ENCODE assay signal across 13 mouse cellular contexts in genomic region chr19:45160523-45160922, GRCm38 (mm10). TPM values are rescaled to one million over a fixed set of nuclear protein-coding genes. Genes with fewer than 3 reads are reported as not detected.
A peak's percentile ranks its signal among the peaks of the same experiment; 100 is the strongest.
DNase-seq lines count a peak whose midpoint lies in the region; ATAC-seq lines count a peak whose summit lies in the region.
"Had no signal": no experiment of that assay in that cellular context is flagged by ENCODE, and none has a peak within 500 bp of the region (broad histone marks: within the 10 kb centered on the region; RNA-seq: fewer than 3 reads in every experiment).

No protein-coding gene starts in this region.

- H3K4me3 ChIP-seq in heart, embryonic 11.5 days (ENCODE audit: low read depth, low read length), result no peak overlapping the region
- no peak overlapping the region for H3K4me3 ChIP-seq in liver, embryonic 11.5 days (ENCODE audit: low read depth, low read length)
- no peak overlapping the region for H3K4me3 ChIP-seq in intestine, embryonic 15.5 days (replicated peaks)
- no peak overlapping the region for H3K4me3 ChIP-seq in stomach, embryonic 14.5 days (ENCODE audit: low read depth, low read length)
- H3K4me3 ChIP-seq: forebrain, embryonic 12.5 days; neural tube, embryonic 12.5 days had no signal

- WGBS in heart, embryonic 11.5 days (ENCODE audit: insufficient replicate concordance), result 1% methylated on average over 5 of the region's 5 CpGs
- WGBS in liver, embryonic 11.5 days, result 3% methylated on average over 5 of the region's 5 CpGs
- WGBS in intestine, embryonic 15.5 days, result 0% methylated on average over 5 of the region's 5 CpGs
- WGBS in stomach, embryonic 14.5 days, result 1% methylated on average over 5 of the region's 5 CpGs

- intact Hi-C loops in heart, postnatal 14 days (cut with DNase I), result loop anchor here (5.0 kb wide), 1 partner anchor 83 kb away; the partner anchor contains the start of gene Kazald1
- intact Hi-C loops in left cerebral cortex, postnatal 36 days (cut with DNase I), result no loop called here

- no peaks in the 10 kb centered on the region for H3K9me3 ChIP-seq in heart, embryonic 11.5 days (replicated peaks; ENCODE audit: control insufficient read depth, low read length)
- no peaks in the 10 kb centered on the region for H3K9me3 ChIP-seq in liver, embryonic 11.5 days (ENCODE audit: control insufficient read depth, low read length)
- no peaks in the 10 kb centered on the region for H3K9me3 ChIP-seq in intestine, embryonic 15.5 days
- no peaks in the 10 kb centered on the region for H3K9me3 ChIP-seq in stomach, embryonic 14.5 days (ENCODE audit: control insufficient read depth, low read depth, low read length)
- H3K9me3 ChIP-seq: forebrain, embryonic 12.5 days; neural tube, embryonic 12.5 days had no signal

- 0 out of 2 replicates have a peak overlapping the region, but pooled peaks have one; percentile 2 for H3K4me2 ChIP-seq in heart, embryonic 11.5 days
- peak overlapping the region; percentile 24 for H3K4me2 ChIP-seq in liver, embryonic 11.5 days
- H3K4me2 ChIP-seq in intestine, embryonic 15.5 days (replicated peaks), result peak overlapping the region; percentile 22; the same call in 1 of the 2 replicates
- H3K4me2 ChIP-seq in stomach, embryonic 14.5 days (replicated peaks; ENCODE audit: low read depth, low read length), result 0 out of 2 replicates have a peak overlapping the region, but pooled peaks have one; percentile 18
- H3K4me2 ChIP-seq: forebrain, embryonic 12.5 days; neural tube, embryonic 12.5 days had no signal

- DNase-seq in heart, postnatal 14 days, result no peak
- no peak for DNase-seq in liver, embryonic 11.5 days (ENCODE audit: low spot score)
- no peak for DNase-seq in liver
- no peak for DNase-seq in left cerebral cortex, postnatal 36 days (ENCODE audit: low spot score in 2 of 2)
- DNase-seq in adrenal gland, postnatal 25 days, result no peak

- no peak overlapping the region for H3K27ac ChIP-seq in heart, embryonic 11.5 days (ENCODE audit: low read depth, low read length)
- no peak overlapping the region for H3K27ac ChIP-seq in liver, embryonic 11.5 days (ENCODE audit: low read depth, low read length)
- H3K27ac ChIP-seq in intestine, embryonic 15.5 days, result no peak overlapping the region
- H3K27ac ChIP-seq in stomach, embryonic 14.5 days (ENCODE audit: low read length), result no peak overlapping the region
- H3K27ac ChIP-seq: forebrain, embryonic 12.5 days; neural tube, embryonic 12.5 days had no signal

- no peaks in the 10 kb centered on the region for H3K36me3 ChIP-seq in heart, embryonic 11.5 days (ENCODE audit: control insufficient read depth, insufficient read depth, low read length)
- no peaks in the 10 kb centered on the region for H3K36me3 ChIP-seq in liver, embryonic 11.5 days (ENCODE audit: control insufficient read depth, insufficient read depth, low read length)
- no peaks in the 10 kb centered on the region for H3K36me3 ChIP-seq in intestine, embryonic 15.5 days
- H3K36me3 ChIP-seq in stomach, embryonic 14.5 days (ENCODE audit: control insufficient read depth, insufficient read depth, low read length), result no peaks in the 10 kb centered on the region
- H3K36me3 ChIP-seq: forebrain, embryonic 12.5 days; neural tube, embryonic 12.5 days had no signal

- H3K4me1 ChIP-seq in heart, embryonic 11.5 days (ENCODE audit: control insufficient read depth, insufficient read depth, low read length), result no peaks in the 10 kb centered on the region
- no peaks in the 10 kb centered on the region for H3K4me1 ChIP-seq in liver, embryonic 11.5 days (replicated peaks; ENCODE audit: control insufficient read depth, insufficient read depth, low read length)
- no peaks in the 10 kb centered on the region for H3K4me1 ChIP-seq in intestine, embryonic 15.5 days (replicated peaks)
- 0 out of 2 replicates have a peak, but pooled peaks cover 2% of the 10 kb centered on the region for H3K4me1 ChIP-seq in stomach, embryonic 14.5 days (ENCODE audit: control insufficient read depth, insufficient read depth, low read length)
- H3K4me1 ChIP-seq: neural tube, embryonic 12.5 days had no signal

- peaks cover 99% of the 10 kb centered on the region for H3K27me3 ChIP-seq in heart, embryonic 11.5 days (ENCODE audit: control insufficient read depth, insufficient read depth, low read length)
- peaks cover 100% of the 10 kb centered on the region for H3K27me3 ChIP-seq in liver, embryonic 11.5 days (replicated peaks; ENCODE audit: control insufficient read depth, insufficient read depth, low read length)
- H3K27me3 ChIP-seq in intestine, embryonic 15.5 days (replicated peaks), result peaks cover 97% of the 10 kb centered on the region
- H3K27me3 ChIP-seq in stomach, embryonic 14.5 days (ENCODE audit: control insufficient read depth, insufficient read depth, low read length), result peaks cover 94% of the 10 kb centered on the region

- no peak overlapping the region for H3K9ac ChIP-seq in heart, embryonic 11.5 days (ENCODE audit: low read depth, low read length)
- H3K9ac ChIP-seq in liver, embryonic 11.5 days (ENCODE audit: low read depth, low read length), result no peak overlapping the region
- no peak overlapping the region for H3K9ac ChIP-seq in intestine, embryonic 15.5 days
- H3K9ac ChIP-seq in stomach, embryonic 14.5 days (replicated peaks; ENCODE audit: low read depth, low read length), result no peak overlapping the region
- H3K9ac ChIP-seq: forebrain, embryonic 12.5 days; neural tube, embryonic 12.5 days had no signal

- no peak for ATAC-seq in heart, embryonic 11.5 days (replicated peaks; ENCODE audit: insufficient number of reproducible peaks, low FRiP score, low TSS enrichment)
- ATAC-seq in liver, embryonic 11.5 days (replicated peaks; ENCODE audit: low FRiP score), result no peak
- ATAC-seq in intestine, embryonic 15.5 days, result no peak; the same call in 1 of the 2 replicates
- no peak for ATAC-seq in stomach, embryonic 14.5 days (ENCODE audit: insufficient number of reproducible peaks, insufficient read depth, low FRiP score, low read depth)
- ATAC-seq: hindbrain, embryonic 16.5 days had no signal

RNA-seq across cellular contexts. Expression of gene Tlx1, which starts 10.0 kb away (rescaled TPM):
- polyA plus RNA-seq in heart, embryonic 11.5 days (2014; fragmentation: Nextera tagmentation; extraction: Ambion mirVana), result 0.45 and 1.0 TPM in 2 replicates
- under 1 TPM; 0.22 to 0.27 TPM for total RNA-seq in heart, postnatal 14 days (2021)
- polyA plus RNA-seq in liver, embryonic 11.5 days (2014; fragmentation: Nextera tagmentation; extraction: Ambion mirVana), result 0.29 and 0.32 TPM in 2 replicates
- 0.11 and 0.14 TPM in 2 replicates for polyA plus RNA-seq in intestine, embryonic 15.5 days (2015; fragmentation: Nextera tagmentation; extraction: Ambion mirVana)
- polyA plus RNA-seq in stomach, embryonic 14.5 days (2014; fragmentation: Nextera tagmentation; extraction: Ambion mirVana), result 0.12 and 0.86 TPM in 2 replicates
- not detected for total RNA-seq in left cerebral cortex, postnatal 36 days (2021)
- not detected in 2 replicates for total RNA-seq in adrenal gland, postnatal 25 days (2021)
- total RNA-seq: gastrocnemius, adult 8-10 months; megakaryocyte-erythroid progenitor cell, adult 5-6 weeks had no signal
